Mouse (Mus musculus): ENCODE data around the gene Hba-a1. TPM values are rescaled to one million over a fixed set of nuclear protein-coding genes. Genes with fewer than 3 reads are reported as not detected.

Hba-a1 gene
- polyA plus RNA-seq, 1 experiment from 2014 or later: 2,714 TPM

DNA sequence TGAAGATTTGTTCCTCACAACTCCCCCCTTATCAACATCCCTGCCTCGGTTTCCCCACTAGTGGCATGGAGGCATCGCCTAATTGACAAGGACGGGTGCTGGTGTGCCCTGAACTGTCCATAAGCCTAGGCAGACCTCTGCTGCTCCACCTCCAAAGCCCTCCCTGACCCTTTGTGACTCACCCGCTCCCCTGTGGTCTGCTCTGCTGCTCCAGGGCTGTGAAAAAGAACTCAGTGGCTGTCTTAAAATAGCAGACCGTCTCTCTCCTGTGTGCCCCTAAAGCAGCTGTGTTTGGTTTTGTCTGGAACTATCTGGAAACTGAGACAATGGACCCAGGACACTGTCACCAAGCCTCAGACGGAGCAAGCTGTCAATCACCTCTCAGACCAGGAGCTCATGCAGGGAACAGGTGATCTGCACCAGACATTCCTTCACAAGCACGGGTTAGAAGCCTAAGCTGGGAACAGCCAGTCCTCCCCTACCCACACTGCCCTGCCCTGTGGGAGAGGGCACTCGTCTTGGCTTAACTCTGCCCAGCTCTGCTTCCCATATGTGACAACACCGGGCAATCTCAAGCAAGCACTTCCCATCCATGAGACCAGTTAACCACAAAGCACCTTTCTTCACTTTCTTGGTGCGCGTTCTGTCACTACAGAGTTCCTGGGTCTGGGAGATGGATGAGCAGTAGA, 37.3 kb downstream of the Hba-a1 start:
- no peak for ATAC-seq
- Histone ChIP-seq H3K4me1 (ENCODE audit: control insufficient read depth, insufficient read depth, low read depth, low read length) (no peaks in the 10 kb centered on the region), H3K27ac (ENCODE audit: low read depth, low read length) (no peak overlapping the region), H3K9ac (ENCODE audit: low read depth, low read length) (no peak overlapping the region; the same call in 1 of the 2 replicates), H3K4me3 (ENCODE audit: low read length) (no peak overlapping the region), H3K9me3 (ENCODE audit: control insufficient read depth, low read length) (no peaks in the 10 kb centered on the region), H3K36me3 (ENCODE audit: control insufficient read depth, insufficient read depth, low read length) (no peaks in the 10 kb centered on the region), H3K4me2 (ENCODE audit: low read length) (no peak overlapping the region), H3K27me3 (replicated peaks; ENCODE audit: control insufficient read depth, insufficient read depth, low read length) (no peaks in the 10 kb centered on the region)
- WGBS: 62% methylated on average over 11 of the region's 11 CpGs

DNA sequence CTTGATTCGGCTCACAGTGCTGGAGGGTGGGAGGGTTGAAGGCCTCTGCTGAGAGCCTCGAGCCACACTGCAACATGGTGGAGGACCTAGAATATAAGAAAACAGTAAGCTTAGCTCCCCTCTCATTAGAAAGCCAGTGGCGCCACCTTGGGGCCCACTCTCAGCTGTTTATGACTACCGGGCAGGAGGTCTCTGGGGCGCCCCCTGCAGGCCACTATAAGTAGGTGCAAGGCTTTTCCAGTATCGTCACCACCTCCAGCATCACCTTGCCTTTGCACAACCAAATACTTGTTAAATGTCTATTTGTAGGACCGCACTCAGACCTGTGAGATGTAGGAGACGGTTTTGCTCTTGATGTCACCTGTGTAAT, 37.9 kb downstream of the Hba-a1 start:
- H3K27ac ChIP-seq (ENCODE audit: low read depth, low read length): no peak overlapping the region
- no peaks in the 10 kb centered on the region for H3K36me3 ChIP-seq (ENCODE audit: control insufficient read depth, insufficient read depth, low read length)
- WGBS: 39% methylated on average over 8 of the region's 8 CpGs
- H3K4me1 ChIP-seq (ENCODE audit: control insufficient read depth, insufficient read depth, low read depth, low read length): no peaks in the 10 kb centered on the region
- no peak overlapping the region for H3K4me3 ChIP-seq (ENCODE audit: low read length)
- no peak overlapping the region for H3K4me2 ChIP-seq (ENCODE audit: low read length)
- no peak for ATAC-seq
- no peak overlapping the region for H3K9ac ChIP-seq (ENCODE audit: low read depth, low read length)
- H3K27me3 ChIP-seq (replicated peaks; ENCODE audit: control insufficient read depth, insufficient read depth, low read length): no peaks in the 10 kb centered on the region
- H3K9me3 ChIP-seq (ENCODE audit: control insufficient read depth, low read length): no peaks in the 10 kb centered on the region

DNA sequence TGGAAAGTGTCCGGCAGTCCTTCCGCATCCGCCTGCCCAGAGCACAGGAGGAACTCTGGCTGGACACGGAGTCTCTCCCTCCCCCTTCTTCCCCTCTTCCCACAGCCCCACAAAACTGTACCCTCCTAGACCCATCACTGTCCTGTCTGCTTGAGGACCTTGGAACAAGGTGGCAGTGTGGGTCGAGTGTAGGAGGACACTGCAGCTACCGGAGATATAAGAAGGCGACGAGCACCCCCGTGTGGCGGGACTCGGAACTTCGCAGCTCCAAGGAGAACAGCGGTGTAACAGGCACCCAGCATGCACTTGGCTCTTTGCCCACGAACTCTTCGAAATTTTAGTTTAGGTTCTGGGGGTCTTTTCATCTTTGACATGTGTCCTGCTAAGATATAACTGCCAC, 41.3 kb downstream of the Hba-a1 start:
- Histone ChIP-seq H3K4me1 (ENCODE audit: control insufficient read depth, insufficient read depth, low read depth, low read length) (no peaks in the 10 kb centered on the region), H3K27me3 (replicated peaks; ENCODE audit: control insufficient read depth, insufficient read depth, low read length) (no peaks in the 10 kb centered on the region), H3K27ac (ENCODE audit: low read depth, low read length) (no peak overlapping the region), H3K4me2 (ENCODE audit: low read length) (peak overlapping the region; percentile 40), H3K9ac (ENCODE audit: low read depth, low read length) (peak overlapping the region; percentile 47), H3K9me3 (ENCODE audit: control insufficient read depth, low read length) (no peaks in the 10 kb centered on the region), H3K4me3 (ENCODE audit: low read length) (no peak overlapping the region), H3K36me3 (ENCODE audit: control insufficient read depth, insufficient read depth, low read length) (no peaks in the 10 kb centered on the region)
- 11% methylated on average over 15 of the region's 15 CpGs for WGBS
- ATAC-seq: peak; percentile 89

DNA sequence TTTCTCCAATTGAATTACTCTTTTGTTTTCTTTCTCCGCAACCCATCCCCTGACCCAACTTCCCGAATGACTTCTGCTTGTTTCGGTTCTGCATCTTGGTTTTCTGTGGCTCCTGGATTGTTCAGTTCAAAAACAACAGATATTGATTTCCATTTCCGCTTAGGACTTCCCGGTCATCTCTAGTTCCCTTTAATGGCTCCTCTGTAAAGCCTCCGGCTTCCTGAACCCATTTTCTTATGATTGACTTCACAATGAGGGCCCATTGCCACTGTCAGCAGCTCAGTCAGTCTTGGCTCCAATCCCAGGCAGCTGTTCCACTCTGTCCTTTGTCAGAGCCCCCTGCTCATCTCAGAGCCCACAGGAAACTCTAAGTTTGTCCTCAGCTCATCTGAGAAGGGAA, 47.8 kb downstream of the Hba-a1 start:
- Histone ChIP-seq H3K4me1 (ENCODE audit: control insufficient read depth, insufficient read depth, low read depth, low read length) (peaks cover 5% of the 10 kb centered on the region), H3K27ac (ENCODE audit: low read depth, low read length) (no peak overlapping the region), H3K27me3 (replicated peaks; ENCODE audit: control insufficient read depth, insufficient read depth, low read length) (no peaks in the 10 kb centered on the region), H3K36me3 (ENCODE audit: control insufficient read depth, insufficient read depth, low read length) (no peaks in the 10 kb centered on the region), H3K9me3 (ENCODE audit: control insufficient read depth, low read length) (no peaks in the 10 kb centered on the region), H3K4me3 (ENCODE audit: low read length) (no peak overlapping the region), H3K4me2 (ENCODE audit: low read length) (no peak overlapping the region), H3K9ac (ENCODE audit: low read depth, low read length) (no peak overlapping the region)
- peak; percentile 73 for ATAC-seq
- 28% methylated on average over 6 of the region's 6 CpGs for WGBS

DNA sequence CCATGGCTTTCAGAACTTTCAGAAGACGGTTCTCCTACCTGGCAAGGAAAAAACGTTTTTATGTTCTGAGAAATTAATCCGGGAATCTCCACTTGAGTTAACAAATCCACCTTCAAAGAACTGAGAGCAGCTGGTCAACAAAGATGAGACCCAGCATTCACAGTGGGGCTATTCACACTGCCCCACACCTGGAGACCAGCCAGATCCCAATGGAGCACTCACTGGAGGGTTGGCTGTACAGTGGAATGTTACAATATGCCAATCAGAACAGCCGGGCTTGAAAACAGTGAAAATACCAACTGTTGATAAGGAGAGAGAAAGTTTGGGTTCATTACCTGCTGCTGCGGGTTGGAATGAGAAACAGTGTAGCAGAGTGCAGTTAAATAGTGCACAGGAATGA, 48.5 kb downstream of the Hba-a1 start:
- no peak overlapping the region for H3K4me3 ChIP-seq (ENCODE audit: low read length)
- no peaks in the 10 kb centered on the region for H3K27me3 ChIP-seq (replicated peaks; ENCODE audit: control insufficient read depth, insufficient read depth, low read length)
- ATAC-seq: no peak; the same call in 1 of the 2 replicates
- 51% methylated on average over 5 of the region's 5 CpGs for WGBS
- H3K9me3 ChIP-seq (ENCODE audit: control insufficient read depth, low read length): no peaks in the 10 kb centered on the region
- H3K4me1 ChIP-seq (ENCODE audit: control insufficient read depth, insufficient read depth, low read depth, low read length): peaks cover 5% of the 10 kb centered on the region
- H3K27ac ChIP-seq (ENCODE audit: low read depth, low read length): no peak overlapping the region
- H3K4me2 ChIP-seq (ENCODE audit: low read length): no peak overlapping the region
- H3K9ac ChIP-seq (ENCODE audit: low read depth, low read length): no peak overlapping the region
- H3K36me3 ChIP-seq (ENCODE audit: control insufficient read depth, insufficient read depth, low read length): no peaks in the 10 kb centered on the region

GRCm38 (mm10) chr11:32333235-32333634, 49.9 kb downstream of the Hba-a1 start:
- no peak overlapping the region for H3K4me3 ChIP-seq (ENCODE audit: low read length)
- H3K9me3 ChIP-seq (ENCODE audit: control insufficient read depth, low read length): no peaks in the 10 kb centered on the region
- no peak overlapping the region for H3K4me2 ChIP-seq (ENCODE audit: low read length)
- peaks cover 5% of the 10 kb centered on the region for H3K4me1 ChIP-seq (ENCODE audit: control insufficient read depth, insufficient read depth, low read depth, low read length)
- no peaks in the 10 kb centered on the region for H3K36me3 ChIP-seq (ENCODE audit: control insufficient read depth, insufficient read depth, low read length)
- H3K27ac ChIP-seq (ENCODE audit: low read depth, low read length): no peak overlapping the region
- H3K27me3 ChIP-seq (replicated peaks; ENCODE audit: control insufficient read depth, insufficient read depth, low read length): no peaks in the 10 kb centered on the region
- ATAC-seq: no peak
- no peak overlapping the region for H3K9ac ChIP-seq (ENCODE audit: low read depth, low read length)
- WGBS: 62% methylated on average over 2 of the region's 2 CpGs

Other genes with a start within 250 kb of the Hba-a1 start
- gene Il9r, start 83.2 kb upstream of the Hba-a1 start, polyA plus RNA-seq (2015; fragmentation: Nextera tagmentation; extraction: Ambion mirVana): not detected in 2 replicates
- 45.6 and 49.9 TPM in 2 replicates for gene Snrnp25, start 78.1 kb upstream of the Hba-a1 start, polyA plus RNA-seq (2015; fragmentation: Nextera tagmentation; extraction: Ambion mirVana)
- 27.1 and 28.7 TPM in 2 replicates for gene Rhbdf1, start 61.2 kb upstream of the Hba-a1 start, polyA plus RNA-seq (2015; fragmentation: Nextera tagmentation; extraction: Ambion mirVana)
- gene Mpg, start 57.0 kb upstream of the Hba-a1 start, polyA plus RNA-seq (2015; fragmentation: Nextera tagmentation; extraction: Ambion mirVana): 34.7 and 35.0 TPM in 2 replicates
- gene Nprl3, start 15.8 kb upstream of the Hba-a1 start, polyA plus RNA-seq (2015; fragmentation: Nextera tagmentation; extraction: Ambion mirVana): 42.6 and 43.9 TPM in 2 replicates
- gene Hba-x, start 7.1 kb upstream of the Hba-a1 start, polyA plus RNA-seq (2015; fragmentation: Nextera tagmentation; extraction: Ambion mirVana): 4.9 and 16.1 TPM in 2 replicates
- gene Hbq1b, start 3.5 kb downstream of the Hba-a1 start, polyA plus RNA-seq (2015; fragmentation: Nextera tagmentation; extraction: Ambion mirVana): 0.61 and 1.3 TPM in 2 replicates
- 6,688 and 8,147 TPM in 2 replicates for gene Hba-a2, start 13.0 kb downstream of the Hba-a1 start, polyA plus RNA-seq (2015; fragmentation: Nextera tagmentation; extraction: Ambion mirVana)
- gene Hbq1a, start 16.6 kb downstream of the Hba-a1 start, polyA plus RNA-seq (2015; fragmentation: Nextera tagmentation; extraction: Ambion mirVana): 1.6 and 2.0 TPM in 2 replicates
- gene Sh3pxd2b, start 64.3 kb downstream of the Hba-a1 start, polyA plus RNA-seq (2015; fragmentation: Nextera tagmentation; extraction: Ambion mirVana): 15.8 and 20.1 TPM in 2 replicates
- gene Ubtd2, start 171.9 kb downstream of the Hba-a1 start, polyA plus RNA-seq (2015; fragmentation: Nextera tagmentation; extraction: Ambion mirVana): 36.8 and 40.3 TPM in 2 replicates
- gene Efcab9, start 248.6 kb downstream of the Hba-a1 start, polyA plus RNA-seq (2015; fragmentation: Nextera tagmentation; extraction: Ambion mirVana): 0.54 TPM in 1 of 2 replicates, not detected in the other
- 2.4 and 2.5 TPM in 2 replicates for gene Stk10, start 249.8 kb downstream of the Hba-a1 start, polyA plus RNA-seq (2015; fragmentation: Nextera tagmentation; extraction: Ambion mirVana)

All from hindbrain, embryonic 16.5 days (tissue).